Comparison of ENCODE assay signal across 9 mouse cellular contexts in genomic region chr3:88493706-88494582, GRCm38 (mm10). TPM values are rescaled to one million over a fixed set of nuclear protein-coding genes. Genes with fewer than 3 reads are reported as not detected.
DNase-seq lines count a peak whose midpoint lies in the region; ATAC-seq and TF ChIP-seq lines count a peak whose summit lies in the region.
"Had no signal": no experiment of that assay in that cellular context is flagged by ENCODE, and none has a peak within 500 bp of the region (broad histone marks: within the 10 kb centered on the region; RNA-seq: fewer than 3 reads in every experiment).

No protein-coding gene starts in this region.

- peak; percentile 23 for DNase-seq in kidney, postnatal 10 days
- DNase-seq in kidney, adult 9 months: no peak
- no peak for DNase-seq in liver, postnatal 0 days
- no peak for DNase-seq in cerebellum, postnatal 36 days
- DNase-seq in Muller cell, postnatal 12 days (ENCODE audit: inconsistent ontology term): no peak
- DNase-seq: thymus, postnatal 36 days had no signal

- no peaks in the 10 kb centered on the region for H3K27me3 ChIP-seq in heart, embryonic 16.5 days (ENCODE audit: control insufficient read depth, insufficient read depth, low read length)
- no peaks in the 10 kb centered on the region for H3K27me3 ChIP-seq in liver, postnatal 0 days (ENCODE audit: insufficient read depth, low read length)

- 66% methylated on average over 11 of the region's 11 CpGs for WGBS in heart, embryonic 16.5 days
- 56% methylated on average over 11 of the region's 11 CpGs for WGBS in liver, postnatal 0 days (ENCODE audit: insufficient replicate concordance)

- TF ChIP-seq EP300 in liver, postnatal 0 days (IDR thresholded peaks at IDR 0.05; ENCODE audit: low read depth): no peak

- TF ChIP-seq POLR2A in bone marrow macrophage, adult 2 months (IDR thresholded peaks at IDR 0.05; ENCODE audit: borderline replicate concordance, low read depth, low read length): no peak

- no peaks in the 10 kb centered on the region for H3K9me3 ChIP-seq in heart, embryonic 16.5 days (replicated peaks; ENCODE audit: control insufficient read depth, low read length)
- H3K9me3 ChIP-seq in liver, postnatal 0 days (ENCODE audit: low read length): no peaks in the 10 kb centered on the region

- H3K9ac ChIP-seq in heart, embryonic 16.5 days (ENCODE audit: low read length): peak overlapping the region; percentile 85
- H3K9ac ChIP-seq in liver, postnatal 0 days (replicated peaks): peak overlapping the region; percentile 69

- peak overlapping the region; percentile 92 for H3K27ac ChIP-seq in bone marrow macrophage, adult 2 months (ENCODE audit: insufficient read depth, low read depth, low read length)
- peak overlapping the region; percentile 97 for H3K27ac ChIP-seq in heart, embryonic 16.5 days (ENCODE audit: low read length)
- peak overlapping the region; percentile 90 for H3K27ac ChIP-seq in liver, postnatal 0 days (ENCODE audit: low read depth)

- ATAC-seq in heart, embryonic 16.5 days (replicated peaks; ENCODE audit: extremely low read depth, insufficient read depth, low FRiP score): no peak
- no peak for ATAC-seq in liver, postnatal 0 days
- ATAC-seq in CD4-positive, CD25-positive, alpha-beta regulatory T cell, adult 4 months: no peak

- H3K4me2 ChIP-seq in heart, embryonic 16.5 days (ENCODE audit: low read depth, low read length): peak overlapping the region; percentile 71
- H3K4me2 ChIP-seq in liver, postnatal 0 days (ENCODE audit: low read depth, low read length): peak overlapping the region; percentile 96

- no peaks in the 10 kb centered on the region for H3K36me3 ChIP-seq in heart, embryonic 16.5 days (ENCODE audit: control insufficient read depth, insufficient read depth)
- H3K36me3 ChIP-seq in liver, postnatal 0 days (replicated peaks; ENCODE audit: insufficient read depth, low read length): peaks cover 10% of the 10 kb centered on the region

- H3K4me3 ChIP-seq in bone marrow macrophage, adult 2 months (ENCODE audit: insufficient read depth, low read length): peak overlapping the region; percentile 57; the same call in 1 of the 2 replicates
- no peak overlapping the region for H3K4me3 ChIP-seq in heart, embryonic 16.5 days (ENCODE audit: low read length)
- H3K4me3 ChIP-seq in liver, postnatal 0 days (ENCODE audit: low read depth, low read length): 0 out of 2 replicates have a peak overlapping the region, but pooled peaks have one; percentile 57

- no peak for TF ChIP-seq CTCF in bone marrow macrophage, adult 2 months (IDR thresholded peaks at IDR 0.05; ENCODE audit: low read depth, low read length)
- TF ChIP-seq CTCF in liver, postnatal 0 days (IDR thresholded peaks at IDR 0.05; ENCODE audit: low read depth): no peak

- H3K4me1 ChIP-seq in bone marrow macrophage, adult 2 months (ENCODE audit: control insufficient read depth, insufficient read depth, low read length): peaks cover 58% of the 10 kb centered on the region
- peaks cover 73% of the 10 kb centered on the region for H3K4me1 ChIP-seq in heart, embryonic 16.5 days (ENCODE audit: control insufficient read depth, insufficient read depth, low read length)
- peaks cover 57% of the 10 kb centered on the region for H3K4me1 ChIP-seq in liver, postnatal 0 days (ENCODE audit: insufficient read depth)

RNA-seq across cellular contexts. Expression of gene Lmna, which starts 15.8 kb away (rescaled TPM):
- 124 and 126 TPM in 2 replicates for polyA plus RNA-seq in bone marrow macrophage, adult 2 months (2012; ENCODE audit: insufficient read depth, insufficient read length, missing spikeins)
- 127 and 129 TPM in 2 replicates for polyA plus RNA-seq in heart, embryonic 16.5 days (2015; fragmentation: Nextera tagmentation; extraction: Ambion mirVana)
- polyA plus RNA-seq in liver, postnatal 0 days (2015; fragmentation: Nextera tagmentation; extraction: Ambion mirVana): 68.4 and 73.4 TPM in 2 replicates
- 1 to 10 TPM; 5.0 to 5.1 TPM for polyA plus RNA-seq in CD4-positive, CD25-positive, alpha-beta regulatory T cell, adult 4 months (2017; shearing (Covaris generic))

RNA-seq across cellular contexts. Expression of gene Sema4a, which starts 33.0 kb away (rescaled TPM):
- polyA plus RNA-seq in bone marrow macrophage, adult 2 months (2012; ENCODE audit: insufficient read depth, insufficient read length, missing spikeins): 178 and 180 TPM in 2 replicates
- 3.0 and 3.7 TPM in 2 replicates for polyA plus RNA-seq in heart, embryonic 16.5 days (2015; fragmentation: Nextera tagmentation; extraction: Ambion mirVana)
- 27.3 and 30.0 TPM in 2 replicates for polyA plus RNA-seq in liver, postnatal 0 days (2015; fragmentation: Nextera tagmentation; extraction: Ambion mirVana)
- 10 to 100 TPM; 17.6 to 32.8 TPM for polyA plus RNA-seq in CD4-positive, CD25-positive, alpha-beta regulatory T cell, adult 4 months (2017; shearing (Covaris generic))

RNA-seq across cellular contexts. Expression of gene Mex3a, which starts 38.3 kb away (rescaled TPM):
- 0.13 and 0.16 TPM in 2 replicates for polyA plus RNA-seq in bone marrow macrophage, adult 2 months (2012; ENCODE audit: insufficient read depth, insufficient read length, missing spikeins)
- 5.3 and 5.7 TPM in 2 replicates for polyA plus RNA-seq in heart, embryonic 16.5 days (2015; fragmentation: Nextera tagmentation; extraction: Ambion mirVana)
- polyA plus RNA-seq in liver, postnatal 0 days (2015; fragmentation: Nextera tagmentation; extraction: Ambion mirVana): 0.37 and 0.51 TPM in 2 replicates
- polyA plus RNA-seq in CD4-positive, CD25-positive, alpha-beta regulatory T cell, adult 4 months (2017; shearing (Covaris generic)): 1 to 10 TPM in 1 of 2 experiments, under 1 TPM in 1; 0.60 to 1.5 TPM

RNA-seq across cellular contexts. Expression of gene Rab25, which starts 54.2 kb away (rescaled TPM):
- polyA plus RNA-seq in bone marrow macrophage, adult 2 months (2012; ENCODE audit: insufficient read depth, insufficient read length, missing spikeins): not detected in 2 replicates
- polyA plus RNA-seq in heart, embryonic 16.5 days (2015; fragmentation: Nextera tagmentation; extraction: Ambion mirVana): 2.2 and 5.2 TPM in 2 replicates
- polyA plus RNA-seq in liver, postnatal 0 days (2015; fragmentation: Nextera tagmentation; extraction: Ambion mirVana): 0.13 and 0.29 TPM in 2 replicates
- polyA plus RNA-seq in CD4-positive, CD25-positive, alpha-beta regulatory T cell, adult 4 months (2017; shearing (Covaris generic)): not detected

RNA-seq across cellular contexts. Expression of gene Lamtor2, which starts 58.9 kb away (rescaled TPM):
- 149 and 154 TPM in 2 replicates for polyA plus RNA-seq in bone marrow macrophage, adult 2 months (2012; ENCODE audit: insufficient read depth, insufficient read length, missing spikeins)
- 136 and 139 TPM in 2 replicates for polyA plus RNA-seq in heart, embryonic 16.5 days (2015; fragmentation: Nextera tagmentation; extraction: Ambion mirVana)
- polyA plus RNA-seq in liver, postnatal 0 days (2015; fragmentation: Nextera tagmentation; extraction: Ambion mirVana): 104 and 106 TPM in 2 replicates
- 100 to 1,000 TPM; 197 to 234 TPM for polyA plus RNA-seq in CD4-positive, CD25-positive, alpha-beta regulatory T cell, adult 4 months (2017; shearing (Covaris generic))

Comparison
In these comparisons a context has a peak if more than half of its experiments do, and no peak if none do; other contexts are left out.
1. RNA of gene Lmna, which starts 15.8 kb away (polyA plus RNA-seq): 127 to 129 TPM in heart, embryonic 16.5 days, 124 to 126 TPM in bone marrow macrophage, adult 2 months and 68.4 to 73.4 TPM in liver, postnatal 0 days; 5.0 to 5.1 TPM in CD4-positive, CD25-positive, alpha-beta regulatory T cell, adult 4 months; every median in the first group is over 10 times any median in the second.
2. Peak in every context shown above with its lines, with median percentiles within 50 percentile points of each other: H3K27ac ChIP-seq.